Mouse (Mus musculus) neutrophil, adult 5-6 weeks (primary cell): ENCODE results near the gene Fgfr2. TPM values are rescaled to one million over a fixed set of nuclear protein-coding genes. Genes with fewer than 3 reads are reported as not detected.

Experiments
- ATAC-seq: fragments of 151-379, 151-347 bp; 2 replicates; pipeline ENCODE4 v1.8.0; 2017; ENCODE audit warnings: mild to moderate bottlenecking, moderate TSS enrichment; ENCODE audit not compliant: insufficient number of reproducible peaks, poor library complexity, low FRiP score, severe bottlenecking; ENCODE audit errors: extremely low read depth
- total RNA-seq: library from RNA; stranded (forward); fragments of 200-1000 nt; gene quantifications from 2 replicates; pipeline ENCODE4 v1.2.3, GENCODE M21; 2017

Fgfr2 gene
- total RNA-seq, 1 experiment from 2014 or later, result not detected

DNA sequence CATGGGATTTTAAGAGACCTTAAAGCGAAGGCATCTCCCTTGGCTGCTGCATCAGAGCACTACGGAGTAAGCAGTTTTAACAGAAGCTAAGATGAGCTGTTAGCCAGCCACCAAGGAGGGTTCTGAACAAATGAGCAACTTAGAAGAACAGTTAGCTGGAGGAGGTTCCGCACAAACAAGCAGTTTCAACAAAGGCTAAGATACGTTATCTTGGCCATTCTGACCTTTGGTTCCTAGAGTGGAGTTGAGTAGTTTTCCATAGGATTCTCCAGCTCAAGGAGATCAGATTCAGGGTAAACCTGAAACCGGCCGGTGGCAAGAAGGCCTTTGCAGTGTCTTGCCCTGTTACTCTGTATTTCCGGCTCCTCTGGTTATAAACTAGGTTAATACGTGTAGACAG lies 1759.0 kb downstream of the Fgfr2 start:
- ATAC-seq, result no peak

- ATAC-seq, result peak; percentile 87
Measured at GRCm38 (mm10) chr7:131362615-131363300, 1760.4 kb downstream of the Fgfr2 start, which contains the start of gene 2310057M21Rik. Gene 2310057M21Rik (minus strand): TSS chr7:131362759.

DNA sequence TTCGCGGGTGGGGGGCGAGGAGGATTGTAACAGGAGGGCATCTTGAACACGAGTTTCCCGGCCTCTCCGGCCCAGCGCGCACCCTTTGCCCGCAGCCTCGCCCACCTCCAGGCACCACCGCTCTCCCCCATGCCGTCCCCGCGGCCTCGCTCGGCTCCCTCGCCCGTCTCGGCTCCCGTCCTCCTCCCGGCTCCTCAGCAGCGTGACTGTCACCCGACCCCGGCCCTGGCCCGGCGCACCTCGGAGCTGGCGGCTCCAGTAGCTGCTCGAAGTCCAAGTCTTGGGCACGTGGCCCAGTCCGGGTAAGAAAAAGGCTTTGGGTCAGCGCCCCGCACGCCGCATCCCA lies 1760.9 kb downstream of the Fgfr2 start:
- 0 out of 2 replicates have a peak, but pooled peaks have one; percentile 4 for ATAC-seq

GRCm38 (mm10) chr7:131356105-131356504 lies 1767.0 kb downstream of the Fgfr2 start:
- no peak for ATAC-seq

DNA sequence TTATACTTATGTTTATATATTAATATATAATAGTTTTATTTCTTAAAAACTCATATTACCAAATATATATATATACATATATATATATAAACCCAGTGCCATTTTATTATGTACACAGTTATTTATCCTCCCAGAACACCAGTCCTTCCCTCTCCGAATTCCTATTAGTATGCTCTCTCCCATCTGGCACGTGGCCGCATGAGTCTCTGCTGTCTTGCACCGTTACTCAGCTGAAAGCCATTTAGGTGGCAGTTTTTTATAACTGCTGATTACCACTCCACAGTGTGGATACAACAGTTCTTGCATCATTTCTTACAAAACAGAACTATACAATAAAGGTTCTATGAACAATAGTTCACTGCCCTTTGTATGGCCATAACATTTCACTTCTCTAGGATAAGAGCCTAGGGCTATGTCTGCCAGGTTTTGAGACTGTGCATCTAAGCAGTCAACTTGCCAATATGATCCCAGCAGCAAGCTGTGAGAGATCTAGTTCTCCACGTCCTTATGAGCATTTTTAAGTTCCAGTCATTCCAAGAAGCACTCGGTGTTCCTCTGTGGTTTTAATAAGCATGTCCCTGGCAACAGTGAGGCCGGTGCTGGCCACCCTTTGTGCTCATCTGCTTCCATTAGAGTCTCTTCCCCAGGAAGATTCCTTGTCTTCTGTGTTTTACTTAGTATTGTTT lies 1777.2 kb downstream of the Fgfr2 start:
- ATAC-seq, result no peak

DNA sequence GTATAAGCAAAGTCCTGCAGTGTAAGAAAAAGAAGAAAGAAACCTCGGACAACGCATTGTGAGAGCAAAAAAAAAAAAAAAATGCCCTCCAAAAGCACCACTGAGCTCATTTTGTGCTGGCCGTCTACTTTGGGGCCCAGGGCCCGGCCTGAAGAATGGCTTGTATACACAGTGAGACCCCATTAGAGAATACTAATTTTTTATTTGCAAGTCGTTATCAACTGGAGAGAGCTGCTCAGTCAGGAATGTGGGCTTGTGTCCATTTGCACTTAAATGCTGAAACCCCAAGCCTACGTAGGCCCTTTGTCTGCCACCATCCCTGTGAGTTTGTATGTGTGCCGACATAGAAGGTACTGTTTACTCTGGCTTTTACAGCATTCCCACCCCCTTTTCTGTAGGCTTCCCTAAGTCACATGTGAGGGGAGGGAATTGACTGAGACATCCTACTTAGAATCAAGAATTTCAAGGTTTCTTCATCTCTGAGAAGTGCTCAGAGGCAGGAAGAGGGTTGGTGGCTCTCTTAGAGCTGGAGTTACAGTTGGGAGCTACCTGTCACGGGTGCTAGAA lies 1785.6 kb downstream of the Fgfr2 start:
- ATAC-seq, result no peak

GRCm38 (mm10) chr7:131333564-131333963 lies 1789.6 kb downstream of the Fgfr2 start, which contains the start of gene Fam24a:
Gene Fam24a (plus strand): TSS chr7:131333864.
- no peak for ATAC-seq

- no peak for ATAC-seq
Measured at GRCm38 (mm10) chr7:131331688-131332087, 1791.5 kb downstream of the Fgfr2 start.

- ATAC-seq, result no peak
Measured at GRCm38 (mm10) chr7:131329416-131329815, 1793.7 kb downstream of the Fgfr2 start, which contains the start of gene Fam24b. Gene Fam24b (minus strand): TSS chr7:131329516.

DNA sequence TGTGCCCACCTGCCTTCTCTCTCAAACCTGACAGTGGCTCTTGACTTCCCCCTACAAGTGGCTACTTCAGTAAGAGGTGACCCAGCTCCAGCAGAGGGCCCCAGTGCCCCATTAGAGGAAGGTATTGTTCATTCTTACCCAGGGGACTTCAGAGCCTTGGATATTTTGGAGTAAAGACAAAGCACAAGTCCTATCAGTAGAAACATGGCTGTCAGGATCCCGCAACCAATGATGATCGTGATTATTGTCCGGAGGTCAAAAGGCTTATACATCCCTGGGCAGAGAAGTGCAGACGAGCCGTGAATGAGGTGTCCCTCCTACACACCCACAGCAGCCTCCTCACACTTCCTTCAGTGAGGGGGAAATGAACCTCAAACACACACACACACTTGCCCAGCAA lies 1796.1 kb downstream of the Fgfr2 start:
- ATAC-seq, result no peak

DNA sequence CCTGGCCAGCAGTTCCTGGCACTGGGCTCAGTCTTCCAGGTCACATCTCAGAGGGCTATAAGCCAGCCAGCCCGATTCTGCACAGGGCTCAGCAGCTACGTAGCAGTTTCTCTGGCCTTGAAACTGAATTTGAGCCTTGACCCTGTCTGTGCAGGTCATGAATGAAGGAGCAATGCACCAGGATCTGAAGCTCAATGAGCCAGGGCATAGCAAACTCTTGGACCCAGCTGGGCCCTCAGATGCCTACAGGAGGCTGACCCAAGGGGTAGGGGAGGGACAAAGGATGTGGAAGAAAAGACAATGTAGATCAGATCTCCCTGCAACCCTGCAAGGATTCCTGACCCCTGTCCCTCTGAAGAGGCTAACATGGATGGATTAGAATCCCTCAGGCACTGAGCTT lies 1801.0 kb downstream of the Fgfr2 start, which contains the start of gene Cuzd1:
Gene Cuzd1 (minus strand): TSS at position 101 of the 400 bp plus-strand sequence.
- ATAC-seq, result no peak

- ATAC-seq, result no peak
Measured at GRCm38 (mm10) chr7:131318340-131318739, 1804.8 kb downstream of the Fgfr2 start.

GRCm38 (mm10) chr7:131317587-131317986 lies 1805.6 kb downstream of the Fgfr2 start:
- ATAC-seq, result no peak

- ATAC-seq, result no peak
Measured at GRCm38 (mm10) chr7:131314493-131314892, 1808.7 kb downstream of the Fgfr2 start.

- ATAC-seq, result no peak
Measured at GRCm38 (mm10) chr7:131306733-131307132, 1816.4 kb downstream of the Fgfr2 start.

- no peak for ATAC-seq
Measured at GRCm38 (mm10) chr7:131303340-131303739, 1819.8 kb downstream of the Fgfr2 start.

- no peak for ATAC-seq
Measured at GRCm38 (mm10) chr7:131297151-131297550, 1826.0 kb downstream of the Fgfr2 start.

DNA sequence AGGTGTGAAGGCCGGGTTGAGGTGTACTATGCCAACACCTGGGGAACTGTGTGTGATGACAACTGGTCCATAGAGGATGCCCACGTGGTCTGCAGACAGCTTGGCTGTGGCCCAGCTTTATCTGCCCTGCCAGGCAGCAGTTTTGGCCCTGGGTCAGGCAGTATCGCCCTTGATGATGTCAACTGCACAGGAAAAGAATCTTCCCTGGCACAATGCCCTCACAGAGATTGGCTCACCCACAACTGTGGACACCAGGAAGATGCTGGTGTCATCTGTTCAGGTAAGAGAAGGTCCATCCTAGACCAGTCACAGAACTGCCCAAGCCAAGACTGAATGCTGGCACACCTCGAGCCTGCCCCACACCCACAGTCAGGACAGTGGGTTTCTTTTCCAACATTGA lies 1857.3 kb downstream of the Fgfr2 start:
- ATAC-seq, result no peak

DNA sequence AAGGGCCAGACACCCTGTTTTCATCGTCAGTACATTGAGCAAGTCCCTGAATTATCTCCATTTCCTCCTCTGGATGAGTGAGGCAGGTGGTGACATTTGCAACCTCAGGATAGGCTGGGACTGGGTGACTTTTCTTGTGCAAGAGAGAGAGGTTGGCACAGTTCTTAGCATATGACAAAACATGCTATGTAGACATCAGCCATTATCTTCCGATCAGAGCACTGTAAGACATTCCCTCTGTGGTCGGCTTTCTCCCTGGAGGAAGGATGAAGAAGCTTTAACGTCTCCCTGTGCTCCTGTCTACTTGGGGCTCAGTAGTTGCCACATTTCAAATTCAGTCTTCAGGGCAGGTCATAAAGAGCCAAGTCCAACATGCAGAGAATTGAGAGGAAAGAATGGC lies 1858.9 kb downstream of the Fgfr2 start:
- ATAC-seq, result no peak

- no peak for ATAC-seq
Measured at GRCm38 (mm10) chr7:131260946-131261345, 1862.2 kb downstream of the Fgfr2 start.
